Mouse (Mus musculus) right cerebral cortex, postnatal 25 days (tissue): ENCODE data around the gene Lifr.

Experiments
- DNase-seq: peaks from one replicate; pipeline ENCODE4 v3.0.0; 2022

Gene Lifr

GRCm38 (mm10) chr15:7081795-7082194 is 8.6 kb upstream of the Lifr start:
- no peak for DNase-seq

GRCm38 (mm10) chr15:7082901-7083300 is 7.5 kb upstream of the Lifr start:
- no peak for DNase-seq

- no peak for DNase-seq
Observed at GRCm38 (mm10) chr15:7084780-7085497, 5.5 kb upstream of the Lifr start.

GRCm38 (mm10) chr15:7088691-7089090 is 1.7 kb upstream of the Lifr start:
- DNase-seq, result no peak

GRCm38 (mm10) chr15:7092321-7092720 is 1.9 kb downstream of the Lifr start:
- DNase-seq, result no peak

- no peak for DNase-seq
Observed at GRCm38 (mm10) chr15:7099406-7099805, 9.0 kb downstream of the Lifr start.

GRCm38 (mm10) chr15:7100226-7100625 is 9.8 kb downstream of the Lifr start:
- DNase-seq, result peak; percentile 18

- DNase-seq, result no peak
Observed at GRCm38 (mm10) chr15:7103051-7103450, 12.6 kb downstream of the Lifr start.

GRCm38 (mm10) chr15:7105224-7105623 is 14.8 kb downstream of the Lifr start:
- no peak for DNase-seq

- no peak for DNase-seq
Observed at GRCm38 (mm10) chr15:7108160-7108559, 17.7 kb downstream of the Lifr start.

GRCm38 (mm10) chr15:7112227-7112907 is 22.0 kb downstream of the Lifr start:
- no peak for DNase-seq

- no peak for DNase-seq
Observed at GRCm38 (mm10) chr15:7113906-7114305, 23.5 kb downstream of the Lifr start.

- DNase-seq, result no peak
Observed at GRCm38 (mm10) chr15:7115326-7116003, 25.1 kb downstream of the Lifr start.

GRCm38 (mm10) chr15:7116216-7116615 is 25.8 kb downstream of the Lifr start:
- DNase-seq, result no peak

GRCm38 (mm10) chr15:7116699-7117098 is 26.3 kb downstream of the Lifr start:
- no peak for DNase-seq

GRCm38 (mm10) chr15:7117944-7118343 is 27.5 kb downstream of the Lifr start:
- DNase-seq, result no peak

GRCm38 (mm10) chr15:7118849-7119248 is 28.4 kb downstream of the Lifr start:
- DNase-seq, result no peak

GRCm38 (mm10) chr15:7119930-7120512 is 29.6 kb downstream of the Lifr start:
- no peak for DNase-seq

- no peak for DNase-seq
Observed at GRCm38 (mm10) chr15:7123781-7124450, 33.5 kb downstream of the Lifr start.

- no peak for DNase-seq
Observed at GRCm38 (mm10) chr15:7126171-7126570, 35.8 kb downstream of the Lifr start.

- peak; percentile 40 for DNase-seq
Observed at GRCm38 (mm10) chr15:7128627-7129126, 38.3 kb downstream of the Lifr start.

GRCm38 (mm10) chr15:7129127-7129943 is 38.9 kb downstream of the Lifr start:
- peak; percentile 89 for DNase-seq
